Mouse (Mus musculus): ENCODE data around the gene Mt4. TPM values are rescaled to one million over a fixed set of nuclear protein-coding genes. Genes with fewer than 3 reads are reported as not detected.

Gene Mt4
- polyA plus RNA-seq (2016; fragmentation: Nextera tagmentation; extraction: Ambion mirVana): not detected in 2 replicates

DNA sequence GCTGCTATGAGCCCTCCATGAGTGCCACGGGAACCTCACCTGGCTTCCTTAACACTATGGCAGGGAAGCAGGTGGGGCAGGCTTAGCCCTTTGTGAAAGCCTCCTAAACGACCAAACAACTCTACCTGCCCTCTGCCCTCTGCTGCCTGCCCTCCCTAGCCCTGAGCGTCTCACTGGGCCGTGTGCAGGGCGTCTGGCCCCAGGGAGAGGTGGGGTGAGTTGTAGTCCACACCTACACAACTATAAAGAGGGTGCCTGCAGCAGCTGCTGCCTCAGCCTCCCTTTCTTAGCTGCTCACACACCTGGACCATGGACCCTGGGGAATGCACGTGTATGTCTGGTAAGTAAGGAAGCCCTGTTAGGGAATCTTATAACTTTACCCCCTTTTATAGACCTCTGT lies at the start of gene Mt4:
Gene Mt4 (plus strand): TSS at position 265 of the 400 bp plus-strand sequence.
- Histone ChIP-seq H3K4me3 (no peak within 1 kb of the TSS), H3K27ac (no peak within 1 kb of the TSS), H3K4me1 (0 out of 2 replicates have a peak, but pooled peaks cover 6% of the 10 kb centered on the region), H3K27me3 (ENCODE audit: insufficient read depth, poor library complexity, severe bottlenecking) (peaks cover 18% of the 10 kb centered on the region; the same call in 1 of the 2 replicates), H3K9me3 (no peaks in the 10 kb centered on the region), H3K36me3 (no peaks in the 10 kb centered on the region)
- 47% methylated on average over 6 of the region's 6 CpGs for WGBS
- DNase-seq (ENCODE audit: low spot score): no peak

DNA sequence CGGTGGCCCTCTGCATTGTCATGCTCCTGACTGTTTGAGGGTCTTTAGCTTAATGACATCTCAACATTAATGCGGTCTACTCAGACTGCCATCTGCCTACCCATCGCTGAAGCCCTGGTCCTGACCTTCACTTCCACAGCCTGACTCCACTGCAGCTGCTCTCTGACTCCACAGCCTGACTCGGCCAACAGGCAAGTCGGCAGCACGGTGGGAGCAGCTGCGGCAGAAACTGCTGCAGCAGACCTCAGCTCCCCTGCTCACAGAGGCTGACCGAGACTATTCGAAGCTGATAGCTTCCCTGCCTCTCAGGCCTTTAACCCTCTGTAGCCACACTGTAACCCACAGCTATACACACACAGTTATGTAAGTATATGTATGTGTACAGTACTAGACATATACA lies 49.0 kb upstream of the Mt4 start:
- H3K27me3 ChIP-seq (ENCODE audit: insufficient read depth, poor library complexity, severe bottlenecking): no peaks in the 10 kb centered on the region
- H3K27ac ChIP-seq: no peak overlapping the region
- no peak overlapping the region for H3K4me3 ChIP-seq
- H3K4me1 ChIP-seq: no peaks in the 10 kb centered on the region
- H3K36me3 ChIP-seq: 0 out of 2 replicates have a peak, but pooled peaks cover 2% of the 10 kb centered on the region
- no peak for DNase-seq (ENCODE audit: low spot score)
- WGBS: 79% methylated on average over 9 of the region's 9 CpGs
- no peaks in the 10 kb centered on the region for H3K9me3 ChIP-seq

DNA sequence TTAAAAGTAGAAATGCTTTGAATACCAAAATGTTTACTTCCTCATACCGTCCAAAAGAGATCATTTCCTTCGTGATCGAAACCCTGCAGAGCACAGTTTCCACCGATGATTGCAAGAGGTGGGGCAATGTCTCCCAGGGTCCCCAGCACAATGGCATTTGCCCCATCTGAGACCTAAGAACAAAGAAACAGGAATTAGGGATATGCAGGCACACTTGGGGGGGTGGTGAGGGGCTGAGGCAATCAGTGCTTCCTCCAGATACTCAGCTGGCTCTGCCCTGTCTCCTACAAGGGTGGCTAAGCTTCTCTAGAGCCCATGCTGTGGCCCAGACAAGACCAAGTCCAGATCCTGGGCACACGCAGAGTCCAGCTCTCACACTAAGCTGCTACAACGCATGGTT lies 47.3 kb upstream of the Mt4 start:
- no peak overlapping the region for H3K27ac ChIP-seq
- 0 out of 2 replicates have a peak, but pooled peaks cover 2% of the 10 kb centered on the region for H3K36me3 ChIP-seq
- WGBS: 66% methylated on average over 6 of the region's 6 CpGs
- H3K4me3 ChIP-seq: no peak overlapping the region
- no peak for DNase-seq (ENCODE audit: low spot score)
- H3K4me1 ChIP-seq: no peaks in the 10 kb centered on the region
- H3K9me3 ChIP-seq: no peaks in the 10 kb centered on the region
- H3K27me3 ChIP-seq (ENCODE audit: insufficient read depth, poor library complexity, severe bottlenecking): no peaks in the 10 kb centered on the region

DNA sequence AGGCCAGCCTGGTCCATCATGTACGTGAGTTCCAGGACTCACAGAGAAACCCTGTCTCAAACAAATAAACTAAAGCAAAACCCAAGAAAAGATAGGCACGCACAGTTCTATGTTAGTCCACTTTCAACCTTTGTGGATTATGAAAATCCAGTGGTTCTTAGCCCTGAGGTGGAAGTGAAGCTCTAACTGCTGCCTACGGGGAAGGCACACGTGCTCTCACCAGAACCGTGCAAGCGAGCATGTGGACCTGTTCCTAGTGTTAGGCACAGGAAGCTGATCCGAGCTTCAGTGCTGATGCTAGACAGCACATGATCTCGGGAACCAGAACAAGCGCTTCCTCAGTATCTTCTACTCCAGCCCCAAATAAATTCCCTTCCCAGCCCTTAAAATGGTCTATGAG lies 44.1 kb upstream of the Mt4 start:
- Histone ChIP-seq H3K27me3 (ENCODE audit: insufficient read depth, poor library complexity, severe bottlenecking) (no peaks in the 10 kb centered on the region), H3K9me3 (no peaks in the 10 kb centered on the region), H3K27ac (no peak overlapping the region), H3K36me3 (no peaks in the 10 kb centered on the region), H3K4me3 (no peak overlapping the region), H3K4me1 (peaks cover 6% of the 10 kb centered on the region; the same call in 1 of the 2 replicates)
- 78% methylated on average over 9 of the region's 9 CpGs for WGBS
- no peak for DNase-seq (ENCODE audit: low spot score)

DNA sequence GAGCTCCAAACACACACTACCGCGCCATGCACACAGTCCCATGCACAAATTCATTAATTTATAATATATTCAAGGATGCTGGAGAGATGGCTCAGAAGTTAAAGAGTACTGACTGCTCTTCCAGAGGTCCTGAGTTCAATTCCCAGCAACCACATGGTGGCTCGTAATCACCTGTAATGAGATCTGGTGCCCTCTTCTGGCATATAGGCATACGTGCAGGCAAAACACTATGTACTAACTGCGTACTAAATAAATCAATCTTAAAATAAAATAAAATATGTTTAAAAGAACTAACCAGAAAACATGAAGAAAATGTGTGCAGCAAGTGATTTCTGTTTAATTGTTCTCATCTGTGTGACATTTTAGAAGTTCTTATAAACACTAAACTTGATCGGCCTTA lies 42.7 kb upstream of the Mt4 start:
- no peak overlapping the region for H3K27ac ChIP-seq
- H3K9me3 ChIP-seq: no peaks in the 10 kb centered on the region
- no peaks in the 10 kb centered on the region for H3K27me3 ChIP-seq (ENCODE audit: insufficient read depth, poor library complexity, severe bottlenecking)
- 78% methylated on average over 6 of the region's 6 CpGs for WGBS
- H3K4me1 ChIP-seq: peaks cover 12% of the 10 kb centered on the region
- DNase-seq (ENCODE audit: low spot score): no peak
- H3K4me3 ChIP-seq: no peak overlapping the region
- no peaks in the 10 kb centered on the region for H3K36me3 ChIP-seq

DNA sequence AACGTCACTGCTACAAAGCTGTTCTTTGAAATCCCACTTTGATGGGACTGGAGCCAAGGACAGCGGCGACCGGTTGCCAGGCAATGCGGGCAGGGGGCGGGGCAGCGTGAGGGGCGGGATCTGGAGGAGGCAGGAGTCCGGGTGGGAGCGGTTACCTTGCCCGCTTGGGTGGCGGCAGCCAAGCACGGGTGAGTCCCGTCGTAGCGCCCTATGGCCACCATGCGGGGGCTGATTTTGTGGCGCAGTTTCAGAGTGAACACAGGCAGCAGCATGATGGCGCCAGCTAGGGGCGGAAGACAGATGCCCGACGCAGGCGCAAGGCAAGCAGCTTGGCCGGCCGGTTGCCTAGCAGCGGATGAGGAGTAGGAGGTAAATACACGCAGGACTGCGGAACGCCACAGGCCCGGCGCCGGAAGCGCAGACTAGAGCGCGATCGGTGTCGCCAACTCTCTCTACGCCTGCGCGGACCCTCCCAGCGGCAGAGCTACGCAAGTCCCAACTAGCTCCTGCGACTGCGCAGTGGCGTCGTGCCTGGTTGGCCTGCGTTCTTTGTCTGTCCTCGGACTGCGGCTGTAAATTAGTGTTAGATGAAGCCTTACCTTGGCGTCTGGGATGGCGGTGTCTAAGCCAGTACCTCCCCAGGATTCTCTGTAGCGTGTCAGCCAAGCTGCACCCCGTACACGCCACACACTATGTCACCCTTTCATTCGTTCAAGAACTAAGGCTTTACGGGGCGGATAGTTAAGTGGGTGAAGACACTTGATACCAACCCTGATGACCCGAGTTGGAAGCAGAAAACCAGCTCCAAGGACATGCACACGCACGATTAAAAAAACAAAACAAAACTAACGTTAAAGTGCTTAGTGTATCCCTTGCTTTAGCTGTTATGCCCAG lies 38.7 kb upstream of the Mt4 start, which contains the start of gene Bbs2:
Gene Bbs2 (minus strand): TSS at position 848 of the 894 bp plus-strand sequence.
- WGBS: 1% methylated on average over 61 of the region's 61 CpGs
- peak; percentile 99 for DNase-seq (ENCODE audit: low spot score)
- Histone ChIP-seq H3K4me3 (peak within 1 kb of the TSS; percentile 78), H3K27me3 (ENCODE audit: insufficient read depth, poor library complexity, severe bottlenecking) (peaks cover 12% of the 10 kb centered on the region; the same call in 1 of the 2 replicates), H3K9me3 (no peaks in the 10 kb centered on the region), H3K27ac (peak within 1 kb of the TSS; percentile 96), H3K36me3 (no peaks in the 10 kb centered on the region), H3K4me1 (peaks cover 12% of the 10 kb centered on the region)

DNA sequence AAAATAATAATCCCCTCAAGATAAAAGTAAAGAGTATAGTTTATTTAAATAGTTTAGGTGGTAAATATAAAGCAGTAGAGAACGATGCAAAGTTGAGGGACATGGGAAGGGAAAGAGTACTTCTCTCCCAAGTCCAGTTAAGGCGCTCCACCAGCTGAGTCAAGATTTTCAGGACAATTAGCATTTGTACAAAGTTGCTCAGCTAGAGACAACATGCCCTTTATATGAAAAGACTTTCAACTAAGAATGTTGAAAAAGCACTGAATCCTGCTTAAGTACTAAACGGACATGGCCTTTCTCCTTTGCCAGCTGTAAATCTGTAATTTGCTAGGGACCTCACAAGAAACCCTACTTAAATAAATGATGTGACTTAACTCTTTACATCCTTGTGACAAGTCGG lies 38.0 kb upstream of the Mt4 start:
- peak overlapping the region; percentile 78 for H3K4me3 ChIP-seq

DNA sequence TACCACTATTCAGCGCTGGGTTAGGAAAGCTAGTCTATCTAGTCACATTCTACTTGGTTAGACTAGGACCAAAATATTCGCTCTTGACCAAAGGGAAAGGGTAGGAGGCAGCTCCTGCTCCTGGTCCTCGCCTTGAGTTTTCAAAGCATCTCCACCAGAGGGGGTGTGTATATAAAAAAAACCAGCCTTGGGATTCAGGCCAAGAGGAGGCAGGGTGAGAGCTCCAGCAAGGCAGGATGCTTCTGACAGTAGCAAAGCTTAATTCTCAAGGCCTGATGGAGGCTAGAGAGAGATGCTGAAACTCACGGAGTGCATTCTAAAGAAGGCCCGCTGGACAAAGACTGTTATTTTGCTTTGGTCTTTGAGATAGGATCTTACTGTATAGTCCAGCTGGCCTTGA lies 32.9 kb upstream of the Mt4 start:
- 51% methylated on average over 5 of the region's 5 CpGs for WGBS
- Histone ChIP-seq H3K9me3 (no peaks in the 10 kb centered on the region), H3K36me3 (no peaks in the 10 kb centered on the region), H3K4me3 (no peak overlapping the region), H3K4me1 (no peaks in the 10 kb centered on the region), H3K27me3 (ENCODE audit: insufficient read depth, poor library complexity, severe bottlenecking) (peaks cover 12% of the 10 kb centered on the region; the same call in 1 of the 2 replicates), H3K27ac (no peak overlapping the region)
- no peak for DNase-seq (ENCODE audit: low spot score)

More for the DNA sequence above, 38.0 kb upstream of the Mt4 start:
- H3K4me1 ChIP-seq: peaks cover 12% of the 10 kb centered on the region
- H3K27ac ChIP-seq: peak overlapping the region; percentile 96
- WGBS: 58% methylated on average over 4 of the region's 4 CpGs
- peaks cover 12% of the 10 kb centered on the region; the same call in 1 of the 2 replicates for H3K27me3 ChIP-seq (ENCODE audit: insufficient read depth, poor library complexity, severe bottlenecking)
- DNase-seq (ENCODE audit: low spot score): no peak
- H3K9me3 ChIP-seq: no peaks in the 10 kb centered on the region
- no peaks in the 10 kb centered on the region for H3K36me3 ChIP-seq

DNA sequence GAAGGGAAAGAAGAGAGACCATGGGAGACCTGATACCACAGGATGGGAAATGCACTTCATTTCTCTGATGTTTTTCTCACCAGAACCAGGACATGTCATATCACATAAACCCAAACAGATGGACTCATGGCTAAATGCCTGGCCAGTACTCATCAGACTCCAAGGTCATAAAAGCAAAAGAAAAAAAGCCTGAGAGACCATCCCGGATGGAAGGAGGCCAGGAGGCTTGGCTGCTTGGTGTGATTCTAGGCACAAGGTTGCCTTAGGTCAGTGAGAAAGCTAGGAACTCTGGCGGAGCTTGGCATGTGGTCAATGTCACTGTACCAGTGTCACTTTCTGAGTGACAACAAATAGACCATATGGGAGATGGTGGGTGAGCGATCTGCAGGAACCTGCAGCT lies 29.1 kb upstream of the Mt4 start:
- Histone ChIP-seq H3K36me3 (no peaks in the 10 kb centered on the region), H3K4me3 (no peak overlapping the region), H3K27ac (no peak overlapping the region), H3K27me3 (ENCODE audit: insufficient read depth, poor library complexity, severe bottlenecking) (no peaks in the 10 kb centered on the region), H3K9me3 (no peaks in the 10 kb centered on the region), H3K4me1 (peaks cover 7% of the 10 kb centered on the region; the same call in 1 of the 2 replicates)
- WGBS: 61% methylated on average over 3 of the region's 3 CpGs
- DNase-seq (ENCODE audit: low spot score): no peak

DNA sequence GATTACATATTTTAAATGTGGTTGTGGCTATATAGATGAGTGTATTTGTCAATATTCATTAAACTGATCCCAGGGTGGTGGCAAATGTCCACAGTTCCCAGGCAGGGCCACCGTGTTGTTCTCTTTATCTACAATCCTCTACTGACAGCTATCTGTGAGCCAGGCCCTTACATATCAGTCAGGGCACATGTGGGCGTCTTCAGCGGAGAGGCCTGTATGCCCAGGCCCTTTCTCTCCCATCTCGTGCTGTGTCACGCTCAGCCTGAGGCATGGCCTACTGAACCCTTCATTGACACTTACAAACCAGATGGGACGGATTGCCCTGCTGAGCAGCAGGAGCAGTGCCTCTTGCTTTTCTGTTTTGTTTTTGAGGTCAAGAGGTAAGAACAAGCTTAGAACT lies 27.6 kb upstream of the Mt4 start:
- no peak for DNase-seq (ENCODE audit: low spot score)
- WGBS: 70% methylated on average over 6 of the region's 6 CpGs
- no peaks in the 10 kb centered on the region for H3K27me3 ChIP-seq (ENCODE audit: insufficient read depth, poor library complexity, severe bottlenecking)
- no peak overlapping the region for H3K4me3 ChIP-seq
- H3K36me3 ChIP-seq: no peaks in the 10 kb centered on the region
- H3K9me3 ChIP-seq: no peaks in the 10 kb centered on the region
- H3K27ac ChIP-seq: no peak overlapping the region
- H3K4me1 ChIP-seq: peaks cover 16% of the 10 kb centered on the region

DNA sequence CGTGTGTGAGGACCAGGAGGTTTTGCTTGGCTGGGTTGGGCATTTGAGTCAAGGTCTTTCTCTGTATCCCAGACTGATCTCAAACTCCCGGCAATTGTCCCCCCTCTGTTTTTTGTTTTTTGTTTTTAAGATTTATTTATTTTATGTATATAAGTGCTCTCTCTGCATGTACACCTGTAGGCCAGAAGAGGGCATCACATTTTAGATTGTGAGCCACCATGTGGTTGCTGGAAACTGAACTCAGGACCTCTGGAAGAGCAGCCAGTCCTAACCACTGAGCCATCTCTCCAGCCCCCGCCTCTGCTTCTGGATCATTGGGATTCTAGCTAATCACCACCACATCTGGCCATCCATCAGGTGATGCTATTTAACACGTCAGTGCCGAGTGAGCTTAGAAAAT lies 27.2 kb upstream of the Mt4 start:
- H3K4me1 ChIP-seq: peaks cover 16% of the 10 kb centered on the region
- WGBS: 85% methylated on average over 5 of the region's 5 CpGs
- H3K9me3 ChIP-seq: no peaks in the 10 kb centered on the region
- H3K36me3 ChIP-seq: no peaks in the 10 kb centered on the region
- no peaks in the 10 kb centered on the region for H3K27me3 ChIP-seq (ENCODE audit: insufficient read depth, poor library complexity, severe bottlenecking)
- H3K4me3 ChIP-seq: no peak overlapping the region
- no peak overlapping the region for H3K27ac ChIP-seq
- no peak for DNase-seq (ENCODE audit: low spot score)

DNA sequence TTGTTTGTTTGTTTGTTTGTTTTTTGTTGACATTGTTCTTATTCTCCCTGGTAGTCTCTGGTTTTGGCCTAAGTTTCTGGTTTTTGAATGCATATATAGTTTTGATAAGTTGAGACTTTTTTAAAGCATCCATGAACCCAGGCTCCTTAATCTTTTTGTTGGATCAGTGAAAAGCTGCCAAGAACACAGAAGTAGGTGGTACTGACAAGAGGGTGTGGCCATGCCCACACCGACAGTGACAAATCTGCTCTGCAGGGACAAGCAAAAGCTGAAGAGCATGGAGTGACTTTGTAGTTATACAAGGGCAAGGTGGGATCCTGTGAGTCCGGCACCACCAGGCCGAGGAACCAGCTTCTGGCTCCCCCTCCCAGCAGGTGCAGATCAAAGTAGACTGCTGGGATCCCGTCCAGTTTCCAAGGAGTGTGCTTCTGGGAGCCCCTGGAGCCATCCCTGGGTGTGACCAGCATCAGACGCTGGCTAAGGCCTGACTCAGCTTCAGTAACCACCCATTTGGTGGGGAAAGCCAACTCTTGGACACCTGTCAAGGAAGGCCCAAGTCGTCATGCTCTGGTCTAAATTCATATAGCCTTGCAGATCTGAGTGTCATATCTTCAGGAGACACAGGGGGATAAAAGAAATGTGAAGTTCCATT lies 26.3 kb upstream of the Mt4 start:
- 66% methylated on average over 6 of the region's 6 CpGs for WGBS
- no peaks in the 10 kb centered on the region for H3K36me3 ChIP-seq
- H3K9me3 ChIP-seq: no peaks in the 10 kb centered on the region

DNA sequence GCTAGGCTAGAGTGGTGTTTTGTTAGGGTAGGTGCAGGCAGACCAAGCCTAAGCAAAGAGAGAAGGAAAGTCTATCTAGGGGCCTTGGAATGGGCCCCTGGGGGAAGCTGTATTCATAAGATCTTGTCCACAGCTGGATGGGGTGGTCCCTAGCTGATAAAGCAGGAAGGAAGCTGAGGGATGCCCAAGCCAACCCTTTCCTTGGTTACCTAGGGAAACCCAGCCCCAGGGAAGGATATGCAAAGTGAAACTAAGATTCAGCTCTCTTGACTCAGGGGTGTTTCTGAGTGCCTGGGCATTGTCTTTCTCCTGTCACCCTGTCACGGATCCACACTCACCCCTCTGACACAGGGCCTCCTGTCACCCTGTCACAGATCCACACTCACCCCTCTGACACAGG lies 23.6 kb upstream of the Mt4 start:
- WGBS: 24% methylated on average over 1 of the region's 1 CpGs
- Histone ChIP-seq H3K4me3 (no peak overlapping the region), H3K9me3 (no peaks in the 10 kb centered on the region), H3K27ac (no peak overlapping the region), H3K27me3 (ENCODE audit: insufficient read depth, poor library complexity, severe bottlenecking) (no peaks in the 10 kb centered on the region), H3K36me3 (no peaks in the 10 kb centered on the region), H3K4me1 (peaks cover 16% of the 10 kb centered on the region)
- no peak for DNase-seq (ENCODE audit: low spot score)

More for the DNA sequence above, 26.3 kb upstream of the Mt4 start:
- DNase-seq (ENCODE audit: low spot score): no peak
- no peaks in the 10 kb centered on the region for H3K27me3 ChIP-seq (ENCODE audit: insufficient read depth, poor library complexity, severe bottlenecking)
- H3K4me3 ChIP-seq: no peak overlapping the region
- H3K4me1 ChIP-seq: peaks cover 16% of the 10 kb centered on the region
- H3K27ac ChIP-seq: no peak overlapping the region

Measured in heart, embryonic 10.5 days (tissue).